ENCODE assay signal across 13 mouse cellular contexts in the genomic region with DNA sequence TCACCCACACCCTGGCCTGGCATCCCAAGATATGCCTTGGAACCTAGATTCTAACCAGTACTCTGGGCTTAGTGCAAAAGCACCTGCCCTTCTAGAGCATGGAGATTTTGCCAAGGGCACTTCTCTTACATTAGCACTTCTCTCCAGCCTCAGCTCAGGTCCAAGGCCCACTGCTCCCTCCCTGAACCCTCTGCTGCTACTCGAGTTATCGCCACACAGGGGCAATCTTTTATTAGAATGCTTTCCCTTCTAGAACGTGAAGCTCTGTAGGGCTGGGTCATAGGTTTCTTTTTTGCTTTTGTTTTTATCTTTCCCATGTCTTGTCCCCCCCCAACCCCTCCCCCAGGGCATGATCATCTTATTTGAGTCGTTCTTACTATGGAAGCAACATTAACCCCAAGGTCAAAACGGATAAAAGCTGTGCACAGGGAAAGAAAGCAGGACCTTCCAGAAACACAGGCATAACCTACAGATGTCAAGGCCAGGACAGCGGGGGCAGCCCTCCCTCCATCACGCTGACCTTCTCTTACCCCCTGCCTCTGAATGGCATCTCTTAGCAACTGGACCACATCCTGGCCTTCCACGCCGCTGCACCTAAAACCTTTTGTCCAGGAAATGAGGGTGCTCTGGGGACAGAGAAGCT. TPM values are rescaled to one million over a fixed set of nuclear protein-coding genes. Genes with fewer than 3 reads are reported as not detected.
DNase-seq lines count a peak whose midpoint lies in the region; ATAC-seq and TF ChIP-seq lines count a peak whose summit lies in the region.
"Had no signal": no experiment of that assay in that cellular context is flagged by ENCODE, and none has a peak within 500 bp of the region (broad histone marks: within the 10 kb centered on the region; RNA-seq: fewer than 3 reads in every experiment).

No protein-coding gene starts in this region.

- 38% methylated on average over 9 of the region's 9 CpGs for WGBS in cerebellum, adult 2 months

- DNase-seq in cerebellum, adult 2 months: no peak
- DNase-seq in cerebellum, adult 18-20 months: no peak
- no peak for DNase-seq in layer of hippocampus, adult 2 months (ENCODE audit: low spot score in 2 of 2)
- DNase-seq in layer of hippocampus, postnatal 36 days: no peak
- peak; percentile 43 for DNase-seq in CD4-positive helper T cell, adult 2 months (ENCODE audit: low read depth, low spot score)
- peak; percentile 42 for DNase-seq in embryo, embryonic 9.5 days (ENCODE audit: extremely low spot score)
- DNase-seq in right cerebral cortex, adult 2 months (ENCODE audit: low spot score in 2 of 2): no peak
- DNase-seq: cerebellum, adult 8-10 months had no signal

- no peaks in the 10 kb centered on the region for H3K27me3 ChIP-seq in cerebellum, adult 2 months (ENCODE audit: control insufficient read depth, insufficient read depth, low read length)
- H3K27me3 ChIP-seq: limb, embryonic 15.5 days had no signal

- H3K4me1 ChIP-seq in cerebellum, adult 2 months (ENCODE audit: control insufficient read depth, insufficient read depth, low read length): 0 out of 2 replicates have a peak, but pooled peaks cover 3% of the 10 kb centered on the region

- no peak overlapping the region for H3K27ac ChIP-seq in cerebellum, adult 2 months (ENCODE audit: insufficient read depth, low read length)
- H3K27ac ChIP-seq in layer of hippocampus, adult 2 months: no peak overlapping the region
- H3K27ac ChIP-seq: limb, embryonic 15.5 days; midbrain, embryonic 12.5 days had no signal

- H3K4me3 ChIP-seq in cerebellum, adult 2 months (replicated peaks; ENCODE audit: insufficient read depth, low read depth, low read length): no peak overlapping the region
- no peak overlapping the region for H3K4me3 ChIP-seq in layer of hippocampus, adult 2 months
- H3K4me3 ChIP-seq: erythroblast, embryonic 14.5 days; limb, embryonic 15.5 days; midbrain, embryonic 12.5 days had no signal

- TF ChIP-seq POLR2A in cerebellum, adult 2 months (IDR thresholded peaks at IDR 0.05; ENCODE audit: borderline replicate concordance, insufficient read depth, low read length): no peak

- TF ChIP-seq CTCF in cerebellum, adult 2 months (IDR thresholded peaks at IDR 0.05; ENCODE audit: borderline replicate concordance, insufficient read depth, low read depth, low read length): peak; percentile 36; the same call in 1 of the 2 replicates
- peak; percentile 63 for TF ChIP-seq CTCF in layer of hippocampus, adult 2 months (conservative IDR thresholded peaks at IDR 0.05)

- ATAC-seq in erythroblast, adult 5-6 weeks (replicated peaks; ENCODE audit: low FRiP score, poor library complexity, severe bottlenecking): no peak

RNA-seq across cellular contexts. Expression of a gene that starts 7.4 kb away (rescaled TPM):
- 0.67 and 0.74 TPM in 2 replicates for polyA plus RNA-seq in cerebellum, adult 2 months (2012; rRNA removed)
- 1 to 10 TPM; 1.1 to 1.3 TPM for total RNA-seq in layer of hippocampus, adult 2 months (2021)
- 1 to 10 TPM; 1.3 to 2.1 TPM for total RNA-seq in layer of hippocampus, postnatal 36 days (2021)
- total RNA-seq in erythroblast, adult 5-6 weeks (2015; ENCODE audit: low replicate concordance): 19.6 and 22.4 TPM in 2 replicates
- total RNA-seq in erythroblast, adult 5-6 weeks (2017; ENCODE audit: low replicate concordance): 34.2 and 38.5 TPM in 2 replicates
- polyA plus RNA-seq: C2C12 had no signal

Comparison
In these comparisons a context has a peak if more than half of its experiments do, and no peak if none do; other contexts are left out.
1. DNase-seq: peak in CD4-positive helper T cell, adult 2 months (single experiment) and embryo, embryonic 9.5 days (single experiment); none in cerebellum, adult 2 months (0 of 2), cerebellum, adult 18-20 months (0 of 2), layer of hippocampus, adult 2 months (0 of 2), layer of hippocampus, postnatal 36 days (0 of 2) and right cerebral cortex, adult 2 months (0 of 2).
2. RNA of a gene that starts 7.4 kb away (total RNA-seq): 19.6 to 38.5 TPM in erythroblast, adult 5-6 weeks; 1.3 to 2.1 TPM in layer of hippocampus, postnatal 36 days and 1.1 to 1.3 TPM in layer of hippocampus, adult 2 months; every median in the first group is over 4 times any median in the second.